Mouse (Mus musculus): ENCODE measurements around the gene 2310030G06Rik. TPM values are rescaled to one million over a fixed set of nuclear protein-coding genes. Genes with fewer than 3 reads are reported as not detected.
A peak's percentile ranks its signal among the peaks of the same experiment; 100 is the strongest.

2310030G06Rik gene
- total RNA-seq, 2 experiments from 2014 or later, result 3.5 to 4.6 TPM

DNA sequence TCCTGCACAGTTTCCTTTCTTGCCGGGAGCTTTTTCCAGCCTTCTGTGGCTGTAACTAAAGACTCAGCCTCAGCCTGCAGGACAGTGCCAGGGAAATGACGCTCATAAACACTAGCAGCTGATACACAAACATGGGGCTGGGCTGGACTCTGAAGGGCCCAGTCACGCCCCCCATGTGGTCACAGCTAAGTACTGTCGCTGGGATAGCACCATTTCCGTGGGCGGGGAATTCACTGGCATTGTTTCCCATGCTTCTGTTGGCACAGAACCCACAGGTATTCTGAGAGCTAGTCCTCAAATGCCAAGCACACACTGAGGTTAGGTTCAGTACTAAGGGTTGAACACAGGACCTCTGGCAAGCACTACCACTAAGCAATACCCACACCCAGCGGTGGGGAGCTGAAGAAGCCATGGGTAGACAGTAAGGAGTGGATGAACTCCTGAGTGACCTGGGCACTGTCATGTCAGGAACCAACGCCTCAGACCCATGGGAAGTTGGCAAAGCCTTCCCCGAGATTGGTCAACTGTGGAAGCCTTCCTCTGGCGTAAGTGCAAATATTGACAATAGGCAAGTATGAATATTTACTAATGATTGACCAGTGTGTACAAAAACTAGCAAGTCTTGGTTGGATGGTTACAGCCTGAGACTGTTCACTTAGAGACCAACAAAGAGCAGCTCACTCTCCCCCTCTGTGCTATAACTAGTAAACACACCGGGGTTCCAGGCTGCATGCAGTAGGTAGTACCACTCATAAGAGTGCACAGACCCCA is 45.2 kb downstream of the 2310030G06Rik start:
- DNase-seq, result peak in 1 of 2 experiments; percentile 26

DNA sequence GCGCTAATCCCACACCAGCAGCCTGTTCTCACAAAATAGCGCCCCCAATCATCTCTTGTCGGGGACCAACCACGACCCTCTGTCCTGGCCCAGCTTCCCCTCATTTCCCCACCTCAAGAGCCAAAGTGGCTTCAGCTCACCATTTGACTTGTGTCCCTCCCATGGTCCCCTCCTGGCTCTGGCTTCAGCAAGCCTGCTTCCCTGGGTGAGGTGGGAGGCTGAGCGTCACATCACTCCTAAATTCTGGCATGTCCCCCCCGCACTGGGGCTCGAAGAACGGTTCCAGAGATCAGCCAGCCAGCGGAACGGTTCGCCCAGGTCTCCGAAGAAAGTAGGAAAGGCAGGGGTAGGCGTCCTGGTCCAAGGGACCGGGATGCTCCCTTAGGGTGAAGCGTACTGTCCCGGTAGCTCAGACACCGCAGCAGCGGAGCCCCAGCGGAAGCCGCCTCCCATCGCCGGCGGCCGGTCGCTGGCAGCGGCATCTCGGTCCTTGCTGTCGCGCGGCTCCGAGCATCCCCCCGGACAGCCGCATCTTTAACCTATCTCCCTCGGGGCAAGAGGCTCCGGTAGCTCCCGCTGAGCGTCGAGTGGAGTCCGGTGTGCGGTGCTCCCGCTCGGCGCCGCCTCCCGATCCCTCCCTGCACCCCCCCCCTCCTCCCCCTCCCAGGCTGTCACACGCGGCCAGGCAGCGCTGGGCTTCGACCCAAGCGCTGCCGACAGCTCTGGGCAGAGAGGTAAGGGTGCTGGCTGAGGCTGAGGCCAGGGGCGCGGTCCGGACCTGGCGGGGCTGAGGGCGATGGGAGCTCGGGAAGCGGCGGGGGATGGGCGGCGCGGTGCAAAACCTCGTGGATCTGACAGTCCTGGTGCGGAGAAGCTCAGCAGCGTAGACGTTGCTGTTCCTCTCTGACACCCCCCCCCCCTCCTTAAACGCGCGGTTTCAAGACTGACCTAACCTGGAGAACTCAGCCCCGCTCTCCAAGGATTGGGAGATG is 47.6 kb downstream of the 2310030G06Rik start:
- DNase-seq, result peak; percentile 42 to 57

DNA sequence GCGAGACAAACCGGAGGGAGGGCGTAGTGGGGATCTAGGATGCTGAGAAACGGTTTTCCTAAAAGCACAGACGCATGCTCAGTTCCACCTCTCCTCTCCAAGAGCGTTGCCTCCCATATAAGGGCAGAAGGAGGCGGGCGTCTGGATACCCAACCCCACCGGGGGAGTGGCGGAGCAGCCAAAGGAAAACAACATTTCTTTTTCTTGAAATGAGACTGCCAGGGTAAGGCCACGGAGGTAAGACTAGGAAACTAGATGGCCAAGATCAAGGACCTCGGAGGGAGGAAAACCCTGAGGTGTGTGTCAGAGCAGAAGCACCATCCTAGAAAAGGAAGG is 48.7 kb downstream of the 2310030G06Rik start:
- DNase-seq, result peak; percentile 83 to 89

DNA sequence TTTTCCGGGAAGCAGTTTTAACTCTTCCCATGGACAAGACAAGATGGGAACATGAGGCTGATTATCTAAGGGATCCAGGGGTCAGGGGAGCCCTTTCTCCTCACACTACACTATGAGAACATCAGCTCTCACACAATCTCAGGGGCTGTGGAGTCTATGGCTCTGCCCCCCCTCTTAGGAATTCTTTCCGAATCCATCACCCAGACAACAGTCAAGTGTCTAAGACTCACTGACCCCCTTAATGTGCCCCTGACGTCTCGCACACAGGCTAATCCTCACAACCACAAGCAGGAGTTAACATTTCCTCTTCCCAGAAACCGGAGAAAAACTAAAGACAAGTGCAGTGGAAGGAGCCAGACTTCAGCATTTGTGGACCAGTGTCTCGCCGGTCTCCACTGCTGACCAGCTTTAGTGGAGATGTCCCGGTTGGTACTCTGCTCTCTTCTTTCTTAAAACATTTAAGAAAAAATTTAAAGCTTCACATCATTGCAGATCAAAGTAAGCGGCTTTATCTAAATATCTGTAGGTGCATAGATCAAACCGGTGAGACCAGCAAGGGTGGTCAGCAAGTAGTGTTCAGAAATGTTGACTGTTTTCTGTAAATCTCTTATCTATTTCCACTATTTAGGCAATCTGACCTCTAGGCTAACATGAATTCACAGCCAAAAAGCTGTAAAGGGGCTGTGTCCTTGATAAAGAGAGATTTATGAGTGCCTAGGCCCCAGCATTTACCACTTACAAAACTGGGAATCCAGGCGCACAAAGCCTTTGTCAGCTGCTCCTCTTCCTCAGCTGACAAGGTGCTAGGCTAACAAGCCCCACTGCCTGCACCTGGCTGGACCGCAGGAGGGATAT is 49.3 kb downstream of the 2310030G06Rik start:
- DNase-seq, result no peak

DNA sequence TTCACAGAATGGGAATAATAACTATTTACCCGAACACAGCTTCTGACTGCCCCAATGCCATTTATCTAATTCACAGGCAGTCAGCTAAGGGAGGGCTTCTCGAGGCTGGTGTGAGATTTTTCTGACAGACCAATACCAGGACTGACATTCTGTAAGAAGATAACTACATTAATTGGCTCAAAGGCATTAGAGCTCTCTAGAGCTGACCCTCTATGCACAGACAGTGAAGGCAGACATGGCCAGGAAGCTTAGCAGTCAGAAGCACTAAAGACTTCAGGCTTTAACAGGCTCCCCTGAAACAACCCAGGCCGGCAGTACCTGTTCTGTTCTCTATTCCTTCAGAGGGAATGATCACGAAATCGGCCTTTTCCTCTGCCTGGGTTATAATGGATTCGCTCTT is 51.2 kb downstream of the 2310030G06Rik start:
- DNase-seq, result no peak

DNA sequence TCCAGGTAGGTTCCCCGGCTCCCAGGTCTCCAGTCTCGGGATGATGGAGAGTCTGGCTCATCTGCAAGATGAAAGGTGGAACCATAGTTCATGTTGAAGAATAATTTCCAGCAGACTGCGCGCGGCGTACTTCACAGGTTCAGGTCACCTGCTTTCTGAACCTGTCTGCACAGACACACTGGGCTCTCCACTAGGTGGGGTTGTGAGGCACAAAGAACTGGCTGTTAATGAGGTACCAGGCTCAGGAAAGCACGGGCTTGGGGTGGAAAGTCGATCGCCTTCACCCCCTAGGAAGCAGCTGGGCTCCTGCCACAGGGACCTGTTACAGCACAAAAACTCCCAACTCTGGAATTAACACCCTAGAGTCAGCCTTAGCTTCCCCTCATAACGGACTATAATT is 52.7 kb downstream of the 2310030G06Rik start:
- DNase-seq, result peak; percentile 12 to 25

DNA sequence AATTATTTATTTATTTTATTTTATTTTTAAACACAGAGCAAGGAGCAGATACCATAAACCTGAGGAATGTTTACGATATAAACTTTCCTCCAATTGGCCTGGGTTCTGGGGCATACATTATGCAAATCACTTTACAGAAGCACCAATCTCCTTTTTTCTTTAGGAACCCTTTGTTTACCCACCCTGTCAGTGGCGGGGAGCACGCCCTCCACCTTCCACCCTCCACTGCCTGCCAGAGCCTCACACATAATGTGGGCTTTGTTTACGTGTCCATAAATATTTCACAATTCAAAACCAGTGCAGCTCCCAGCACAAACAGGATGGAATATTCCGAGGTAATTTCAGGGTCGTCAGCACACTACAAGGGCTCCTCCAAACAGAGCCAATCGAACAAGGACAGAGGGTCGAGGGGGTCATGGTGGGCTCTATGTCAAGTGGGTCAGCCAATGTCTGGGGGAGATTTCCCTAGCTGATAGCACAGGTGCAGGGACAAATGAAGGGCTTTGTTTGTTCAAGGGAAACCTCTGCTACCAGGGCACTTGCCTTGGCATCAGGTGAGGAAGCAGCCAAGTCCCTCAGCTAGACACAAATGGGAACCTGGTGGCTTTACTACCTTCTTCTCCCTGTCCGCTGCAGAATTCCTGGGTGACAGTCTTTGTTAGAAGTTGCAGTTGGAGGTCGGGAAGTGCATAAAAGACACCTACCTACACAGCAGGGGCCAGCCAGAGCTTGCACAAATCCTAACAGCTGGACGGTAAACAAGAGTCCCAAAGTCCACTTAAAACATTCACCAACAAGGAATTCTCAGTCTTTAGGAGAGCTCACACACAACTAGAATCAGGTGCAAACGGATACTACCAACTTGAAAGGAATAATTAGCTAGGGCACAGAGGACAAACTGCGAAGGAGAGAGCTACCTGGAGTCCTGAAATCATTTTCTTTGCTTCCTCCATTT is 53.4 kb downstream of the 2310030G06Rik start:
- no peak for DNase-seq

Other genes with a start within 250 kb of the 2310030G06Rik start
- 10 to 100 TPM; 59.2 to 88.5 TPM for gene Pts, start 217.8 kb downstream of the 2310030G06Rik start, total RNA-seq (2021)
- 1 to 10 TPM; 4.3 to 5.5 TPM for gene Il18, start 191.7 kb downstream of the 2310030G06Rik start, total RNA-seq (2021)
- 1 to 10 TPM; 2.7 to 5.7 TPM for gene Bco2, start 191.4 kb downstream of the 2310030G06Rik start, total RNA-seq (2021)
- gene Tex12, start 185.2 kb downstream of the 2310030G06Rik start, total RNA-seq (2021), result not detected
- gene Sdhd, start 142.7 kb downstream of the 2310030G06Rik start, total RNA-seq (2021), result 100 to 1,000 TPM; 261 to 290 TPM
- 100 to 1,000 TPM; 196 to 200 TPM for gene Timm8b, start 142.6 kb downstream of the 2310030G06Rik start, total RNA-seq (2021)
- gene Pih1d2, start 129.2 kb downstream of the 2310030G06Rik start, total RNA-seq (2021), result 1 to 10 TPM; 2.2 to 2.3 TPM
- 10 to 100 TPM; 19.5 to 26.4 TPM for gene Nkapd1, start 129.1 kb downstream of the 2310030G06Rik start, total RNA-seq (2021)
- 100 to 1,000 TPM; 161 to 169 TPM for gene Dlat, start 86.8 kb downstream of the 2310030G06Rik start, total RNA-seq (2021)
- 1 to 10 TPM; 5.6 to 6.2 TPM for gene Dixdc1, start 7.0 kb downstream of the 2310030G06Rik start, total RNA-seq (2021)
- 10 to 100 TPM; 21.2 to 46.6 TPM for gene Cryab, start 4.8 kb upstream of the 2310030G06Rik start, total RNA-seq (2021)
- gene Hspb2, start 5.8 kb upstream of the 2310030G06Rik start, total RNA-seq (2021), result 1 to 10 TPM; 1.5 to 2.2 TPM
- gene Fdxacb1, start 21.7 kb upstream of the 2310030G06Rik start, total RNA-seq (2021), result 1 to 10 TPM; 4.2 to 6.1 TPM
- gene Alg9, start 28.5 kb upstream of the 2310030G06Rik start, total RNA-seq (2021), result 10 to 100 TPM; 24.2 to 27.7 TPM
- 10 to 100 TPM; 34.9 to 44.5 TPM for gene 1110032A03Rik, start 29.0 kb upstream of the 2310030G06Rik start, total RNA-seq (2021)
- gene Ppp2r1b, start 98.8 kb upstream of the 2310030G06Rik start, total RNA-seq (2021), result 10 to 100 TPM; 35.4 to 35.7 TPM

All from adrenal gland, postnatal 36 days (tissue).